Mouse (Mus musculus): ENCODE data around the gene Trim27. TPM values are rescaled to one million over a fixed set of nuclear protein-coding genes. Genes with fewer than 3 reads are reported as not detected.

Gene Trim27
- polyA plus RNA-seq, 1 experiment from 2014 or later: 59.3 TPM

DNA sequence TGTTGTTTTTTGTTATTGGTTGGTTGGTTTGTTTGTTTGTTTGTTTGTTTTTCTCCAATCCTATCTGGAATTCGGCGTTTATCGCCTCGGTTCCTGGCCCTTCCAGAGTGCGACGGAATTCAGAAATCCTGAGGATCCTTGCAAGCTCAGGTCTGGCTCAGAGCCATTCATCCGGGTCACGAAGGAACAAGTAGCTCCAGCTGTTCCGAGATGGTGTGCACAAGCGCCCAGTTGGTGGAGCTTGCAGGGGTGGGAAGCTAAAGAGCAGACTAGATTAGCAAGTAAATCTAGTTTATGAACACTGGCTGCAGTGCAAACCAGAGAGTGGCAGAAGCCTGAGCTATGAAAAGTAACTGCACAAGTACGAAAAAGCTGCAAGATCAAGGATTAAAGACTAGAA lies 6.2 kb upstream of the Trim27 start:
- no peak for ATAC-seq (ENCODE audit: insufficient read depth)
- 0 out of 2 replicates have a peak overlapping the region, but pooled peaks have one; percentile 41 for H3K9ac ChIP-seq
- H3K36me3 ChIP-seq (replicated peaks): no peaks in the 10 kb centered on the region
- no peaks in the 10 kb centered on the region for H3K27me3 ChIP-seq
- no peaks in the 10 kb centered on the region for H3K9me3 ChIP-seq (replicated peaks)
- WGBS (ENCODE audit: insufficient replicate concordance): under 1% methylated on average over 11 of the region's 11 CpGs
- H3K4me2 ChIP-seq: peak overlapping the region; percentile 74
- peaks cover 39% of the 10 kb centered on the region for H3K4me1 ChIP-seq (replicated peaks)
- peak overlapping the region; percentile 51 for H3K4me3 ChIP-seq (replicated peaks)
- no peak overlapping the region for H3K27ac ChIP-seq (replicated peaks)

DNA sequence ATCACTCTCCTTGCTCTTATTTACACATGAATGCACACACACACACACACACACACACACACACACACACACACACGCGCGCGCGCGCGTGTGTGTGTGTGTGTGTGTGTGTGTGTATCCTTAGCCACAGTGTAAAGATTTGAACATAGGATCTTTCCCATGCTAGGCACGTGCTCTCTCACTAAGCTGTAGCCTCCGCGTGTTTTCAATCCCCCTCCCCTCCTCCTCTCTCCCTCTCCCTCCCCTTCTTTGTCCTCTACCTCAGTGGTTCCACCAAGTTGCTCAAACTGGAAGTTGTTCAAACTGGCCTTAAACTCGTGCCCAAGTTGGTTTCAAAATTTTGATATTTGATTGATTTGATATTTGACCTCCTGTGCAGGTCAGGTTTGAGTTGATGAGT lies 2.5 kb upstream of the Trim27 start:
- H3K4me2 ChIP-seq: no peak overlapping the region
- H3K4me1 ChIP-seq (replicated peaks): peaks cover 40% of the 10 kb centered on the region
- H3K27ac ChIP-seq (replicated peaks): no peak overlapping the region
- H3K9ac ChIP-seq: no peak overlapping the region
- no peaks in the 10 kb centered on the region for H3K27me3 ChIP-seq
- no peak for ATAC-seq (ENCODE audit: insufficient read depth)
- peaks cover 1% of the 10 kb centered on the region; the same call in 1 of the 2 replicates for H3K36me3 ChIP-seq (replicated peaks)
- H3K4me3 ChIP-seq (replicated peaks): no peak overlapping the region
- 72% methylated on average over 11 of the region's 11 CpGs for WGBS (ENCODE audit: insufficient replicate concordance)
- H3K9me3 ChIP-seq (replicated peaks): no peaks in the 10 kb centered on the region

DNA sequence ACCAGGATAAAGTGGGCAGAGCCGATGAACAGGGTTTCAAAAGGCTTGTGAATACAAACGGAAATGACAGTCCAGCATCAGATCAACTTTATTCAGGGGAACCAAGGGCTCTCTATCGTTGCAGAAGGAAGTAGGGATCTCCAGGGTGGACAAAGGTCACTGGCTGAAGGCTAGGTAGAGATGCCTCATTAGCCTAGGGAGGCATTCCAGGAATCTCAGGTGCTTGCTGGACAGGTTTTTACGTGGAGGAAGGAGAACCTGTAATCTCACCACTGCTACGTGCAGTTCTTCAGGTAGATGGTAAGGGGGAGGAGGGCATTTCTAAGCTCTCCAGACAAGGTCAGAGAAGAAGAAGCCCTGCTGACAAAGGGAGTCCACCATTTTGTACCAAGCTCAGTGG lies 1.6 kb upstream of the Trim27 start:
- H3K9me3 ChIP-seq (replicated peaks): no peaks in the 10 kb centered on the region
- H3K4me2 ChIP-seq: no peak overlapping the region
- no peak overlapping the region for H3K27ac ChIP-seq (replicated peaks)
- no peak overlapping the region for H3K9ac ChIP-seq
- no peak overlapping the region for H3K4me3 ChIP-seq (replicated peaks)
- H3K36me3 ChIP-seq (replicated peaks): peaks cover 11% of the 10 kb centered on the region
- H3K4me1 ChIP-seq (replicated peaks): peaks cover 44% of the 10 kb centered on the region
- ATAC-seq (ENCODE audit: insufficient read depth): no peak
- 55% methylated on average over 5 of the region's 5 CpGs for WGBS (ENCODE audit: insufficient replicate concordance)
- H3K27me3 ChIP-seq: no peaks in the 10 kb centered on the region

DNA sequence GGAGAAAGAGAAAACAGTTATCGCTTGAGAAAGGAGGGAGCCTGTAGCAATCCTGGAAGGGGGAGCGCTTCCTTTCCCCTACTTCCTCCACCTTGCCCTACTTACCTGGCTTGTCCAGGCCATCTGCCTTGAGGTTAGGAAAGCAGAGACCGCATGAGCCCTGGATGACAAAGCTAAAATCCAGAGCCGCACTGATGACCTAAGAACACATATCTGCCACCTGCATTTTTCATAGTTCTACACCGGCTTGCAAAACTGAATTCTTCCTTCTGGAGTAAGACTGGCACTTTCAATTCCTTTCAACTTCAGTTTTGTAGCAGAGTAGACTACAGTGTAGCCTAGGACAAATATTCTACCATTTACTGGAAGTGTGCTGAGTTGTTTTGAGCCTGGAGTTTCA lies 881 bp upstream of the Trim27 start:
- 71% methylated on average over 5 of the region's 5 CpGs for WGBS (ENCODE audit: insufficient replicate concordance)
- H3K4me3 ChIP-seq (replicated peaks): 0 out of 2 replicates have a peak overlapping the region, but pooled peaks have one; percentile 1
- H3K9ac ChIP-seq: no peak overlapping the region

DNA sequence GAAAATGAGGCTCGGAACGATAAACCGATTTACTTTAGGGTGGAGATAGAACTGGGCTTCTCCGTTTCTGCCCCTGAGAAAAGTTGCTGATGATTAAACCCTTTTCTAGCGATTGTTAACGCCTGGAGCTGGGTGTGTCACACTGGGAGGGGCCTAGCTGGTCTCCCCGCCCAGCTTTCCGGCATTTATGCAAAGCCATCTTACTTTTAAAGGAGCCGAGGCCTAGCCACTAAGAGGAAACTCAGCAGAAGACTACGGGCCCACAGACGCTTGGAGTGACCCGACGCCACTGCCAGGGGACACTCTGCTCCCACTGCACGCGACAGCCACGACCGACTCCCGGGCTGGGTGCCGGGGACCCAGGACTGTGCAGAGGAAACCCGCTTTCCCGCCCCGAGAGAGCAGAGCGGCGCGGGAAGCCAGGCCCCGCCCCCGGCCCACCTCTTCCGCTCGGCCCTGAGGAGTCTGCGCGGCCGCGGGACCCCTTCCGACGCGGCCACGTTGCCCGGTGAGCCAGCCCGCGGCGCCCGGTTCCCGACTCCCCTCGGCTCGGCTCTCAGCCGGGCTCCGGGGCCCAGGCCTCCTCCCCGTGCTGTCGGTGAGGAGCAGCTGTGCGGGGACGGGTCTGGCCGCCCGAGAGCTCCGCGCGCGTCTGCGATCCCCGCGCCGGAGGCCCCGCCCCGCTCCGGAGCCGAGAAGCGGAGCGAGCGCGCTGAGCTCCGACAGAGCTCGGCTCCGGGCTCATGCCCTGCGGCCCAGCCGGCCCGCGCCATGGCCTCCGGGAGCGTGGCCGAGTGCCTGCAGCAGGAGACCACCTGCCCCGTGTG lies 692 bp downstream of the Trim27 start:
- WGBS (ENCODE audit: insufficient replicate concordance): under 1% methylated on average over 75 of the region's 80 CpGs
- peak; percentile 93 for ATAC-seq (ENCODE audit: insufficient read depth)

More for the DNA sequence above, 881 bp upstream of the Trim27 start:
- Histone ChIP-seq H3K36me3 (replicated peaks) (peaks cover 18% of the 10 kb centered on the region), H3K4me1 (replicated peaks) (peaks cover 42% of the 10 kb centered on the region), H3K27ac (replicated peaks) (peak overlapping the region; percentile 96; the same call in 1 of the 2 replicates), H3K4me2 (peak overlapping the region; percentile 93), H3K9me3 (replicated peaks) (no peaks in the 10 kb centered on the region), H3K27me3 (no peaks in the 10 kb centered on the region)
- no peak for ATAC-seq (ENCODE audit: insufficient read depth)

DNA sequence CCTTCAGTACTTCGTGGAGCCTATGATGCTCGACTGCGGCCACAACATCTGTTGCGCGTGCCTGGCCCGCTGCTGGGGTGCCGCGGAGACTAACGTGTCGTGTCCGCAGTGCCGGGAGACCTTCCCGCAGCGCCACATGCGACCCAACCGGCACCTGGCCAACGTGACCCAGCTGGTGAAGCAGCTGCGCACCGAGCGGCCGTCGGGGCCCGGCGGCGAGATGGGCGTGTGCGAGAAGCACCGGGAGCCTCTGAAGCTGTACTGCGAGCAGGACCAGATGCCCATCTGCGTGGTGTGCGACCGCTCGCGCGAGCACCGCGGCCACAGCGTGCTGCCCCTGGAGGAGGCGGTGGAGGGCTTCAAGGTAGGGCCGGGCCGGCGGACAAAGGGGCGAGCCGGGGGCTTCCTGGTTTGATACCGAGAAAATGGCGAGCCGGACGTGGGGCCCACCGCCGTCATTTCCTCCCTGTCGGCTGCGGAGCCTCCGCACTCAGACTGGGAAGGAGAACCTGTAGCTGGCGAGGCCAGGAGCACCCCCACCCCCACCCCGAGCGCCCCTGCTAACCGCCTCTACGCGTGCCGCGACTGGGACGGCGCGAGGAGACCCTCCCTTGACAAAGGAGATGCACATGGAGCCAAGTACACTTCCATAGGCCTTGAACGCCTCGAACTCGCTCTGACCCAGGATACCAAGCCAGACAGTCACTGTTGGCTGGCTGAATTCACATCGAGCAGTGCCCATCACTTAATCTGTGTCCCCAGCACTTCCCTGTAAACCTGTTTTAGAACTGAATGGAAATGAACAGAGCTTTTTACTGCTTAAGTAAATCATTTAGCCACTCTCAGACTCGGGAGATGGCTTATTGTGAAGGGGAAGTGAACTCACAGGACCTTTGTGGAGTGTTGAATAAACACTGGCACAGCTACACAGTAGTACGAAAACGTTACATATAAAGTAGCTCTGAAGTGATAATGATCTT lies 1.6 kb downstream of the Trim27 start:
- WGBS (ENCODE audit: insufficient replicate concordance): under 1% methylated on average over 71 of the region's 71 CpGs
- no peaks in the 10 kb centered on the region for H3K27me3 ChIP-seq
- peaks cover 49% of the 10 kb centered on the region for H3K4me1 ChIP-seq (replicated peaks)
- H3K9me3 ChIP-seq (replicated peaks): no peaks in the 10 kb centered on the region
- peak; percentile 59 for ATAC-seq (ENCODE audit: insufficient read depth)
- peaks cover 42% of the 10 kb centered on the region for H3K36me3 ChIP-seq (replicated peaks)
- H3K9ac ChIP-seq: peak overlapping the region; percentile 94
- peak overlapping the region; percentile 96 for H3K27ac ChIP-seq (replicated peaks)
- peak overlapping the region; percentile 93 for H3K4me2 ChIP-seq
- peak overlapping the region; percentile 96 for H3K4me3 ChIP-seq (replicated peaks)

More for the DNA sequence above, 692 bp downstream of the Trim27 start:
- Histone ChIP-seq H3K4me2 (peak overlapping the region; percentile 93), H3K9ac (peak overlapping the region; percentile 94), H3K4me3 (replicated peaks) (peak overlapping the region; percentile 96), H3K27me3 (no peaks in the 10 kb centered on the region), H3K27ac (replicated peaks) (peak overlapping the region; percentile 96), H3K9me3 (replicated peaks) (no peaks in the 10 kb centered on the region), H3K36me3 (replicated peaks) (peaks cover 33% of the 10 kb centered on the region), H3K4me1 (replicated peaks) (peaks cover 41% of the 10 kb centered on the region)

DNA sequence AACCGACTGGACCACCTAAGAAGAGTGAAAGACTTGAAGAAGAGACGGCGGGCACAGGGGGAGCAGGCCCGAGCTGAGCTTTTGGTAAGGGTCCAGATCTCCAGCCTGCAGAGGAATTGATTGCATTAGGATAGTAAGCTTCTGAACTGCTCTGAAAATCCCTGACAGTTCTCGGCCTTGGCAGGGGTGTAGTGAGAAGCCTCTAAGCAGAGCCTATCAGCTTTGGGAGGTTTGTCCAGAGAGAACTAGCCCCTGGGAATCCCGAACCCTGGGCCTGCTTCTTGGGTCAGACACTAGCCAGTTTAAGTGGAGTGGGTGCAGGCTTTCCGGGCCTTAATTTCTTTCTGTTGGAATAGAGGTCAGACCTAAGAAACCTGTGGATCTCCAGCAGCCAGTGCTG lies 2.8 kb downstream of the Trim27 start:
- H3K9me3 ChIP-seq (replicated peaks): no peaks in the 10 kb centered on the region
- peaks cover 52% of the 10 kb centered on the region for H3K36me3 ChIP-seq (replicated peaks)
- no peak for ATAC-seq (ENCODE audit: insufficient read depth)
- peak overlapping the region; percentile 93 for H3K4me2 ChIP-seq
- no peaks in the 10 kb centered on the region for H3K27me3 ChIP-seq
- H3K9ac ChIP-seq: peak overlapping the region; percentile 3; the same call in 1 of the 2 replicates
- no peak overlapping the region for H3K27ac ChIP-seq (replicated peaks)
- H3K4me1 ChIP-seq (replicated peaks): peaks cover 49% of the 10 kb centered on the region
- H3K4me3 ChIP-seq (replicated peaks): peak overlapping the region; percentile 96
- 74% methylated on average over 7 of the region's 7 CpGs for WGBS (ENCODE audit: insufficient replicate concordance)

DNA sequence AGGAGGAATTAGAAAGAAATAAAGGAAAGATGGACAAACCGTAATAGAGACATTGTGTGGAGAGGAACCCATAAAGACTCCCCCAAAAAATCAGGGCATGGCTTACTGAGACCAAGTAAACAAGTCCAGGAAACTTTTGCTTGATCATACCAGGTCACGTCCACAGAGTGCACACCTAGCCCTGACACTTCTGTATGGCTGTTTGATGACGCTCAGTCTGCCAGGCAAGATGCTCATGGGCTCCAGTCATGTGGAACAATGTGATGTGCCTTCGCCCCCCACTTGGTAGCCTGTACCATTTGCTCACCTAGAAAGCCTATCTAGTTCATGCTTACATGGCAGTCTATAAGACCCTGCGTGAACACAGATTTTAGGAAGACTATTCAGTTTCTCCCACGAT lies 3.8 kb downstream of the Trim27 start:
- Histone ChIP-seq H3K36me3 (replicated peaks) (peaks cover 63% of the 10 kb centered on the region), H3K27me3 (no peaks in the 10 kb centered on the region), H3K4me2 (0 out of 2 replicates have a peak overlapping the region, but pooled peaks have one; percentile 93), H3K9me3 (replicated peaks) (no peaks in the 10 kb centered on the region), H3K4me1 (replicated peaks) (peaks cover 48% of the 10 kb centered on the region), H3K4me3 (replicated peaks) (no peak overlapping the region), H3K9ac (no peak overlapping the region; the same call in 1 of the 2 replicates), H3K27ac (replicated peaks) (no peak overlapping the region)
- WGBS (ENCODE audit: insufficient replicate concordance): 89% methylated on average over 6 of the region's 6 CpGs
- ATAC-seq (ENCODE audit: insufficient read depth): no peak

DNA sequence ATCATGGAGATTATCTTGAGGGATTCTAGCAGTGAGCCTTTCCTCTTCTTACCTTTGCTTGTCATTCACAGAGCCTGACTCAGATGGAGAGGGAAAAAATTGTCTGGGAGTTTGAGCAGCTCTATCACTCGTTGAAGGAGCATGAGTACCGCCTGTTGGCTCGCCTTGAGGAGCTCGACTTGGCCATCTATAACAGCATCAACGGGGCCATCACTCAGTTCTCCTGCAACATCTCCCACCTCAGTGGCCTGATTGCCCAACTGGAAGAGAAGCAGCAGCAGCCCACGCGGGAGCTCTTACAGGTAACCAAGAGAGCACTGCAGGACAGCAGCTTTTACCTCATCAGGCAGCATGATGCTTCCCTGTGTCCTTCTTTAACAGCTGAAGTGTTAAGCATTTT lies 4.4 kb downstream of the Trim27 start:
- H3K9me3 ChIP-seq (replicated peaks): no peaks in the 10 kb centered on the region
- no peak overlapping the region for H3K27ac ChIP-seq (replicated peaks)
- H3K4me1 ChIP-seq (replicated peaks): peaks cover 42% of the 10 kb centered on the region
- H3K4me3 ChIP-seq (replicated peaks): no peak overlapping the region
- no peak overlapping the region for H3K4me2 ChIP-seq
- peaks cover 69% of the 10 kb centered on the region for H3K36me3 ChIP-seq (replicated peaks)
- 80% methylated on average over 7 of the region's 7 CpGs for WGBS (ENCODE audit: insufficient replicate concordance)
- no peaks in the 10 kb centered on the region for H3K27me3 ChIP-seq
- ATAC-seq (ENCODE audit: insufficient read depth): no peak
- H3K9ac ChIP-seq: no peak overlapping the region

DNA sequence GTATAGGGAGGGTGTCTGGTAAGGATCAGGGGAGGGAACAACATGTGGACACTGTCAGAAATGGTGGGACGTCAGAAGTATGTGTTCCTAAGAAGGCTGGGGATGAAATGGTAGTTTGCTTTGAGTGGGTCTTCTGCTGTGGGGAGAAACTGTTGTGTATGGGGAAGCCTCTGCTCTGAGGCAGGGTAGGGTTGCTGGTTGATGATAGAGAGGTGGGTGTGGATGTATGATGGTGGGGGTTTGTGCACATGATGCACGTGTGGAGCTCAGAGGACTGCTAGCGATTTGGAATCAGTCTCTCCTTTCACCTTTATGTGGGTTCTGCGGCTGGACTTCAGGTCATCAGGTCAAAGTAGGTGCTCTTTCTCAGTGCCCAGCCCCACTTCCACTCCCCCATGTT lies 6.3 kb downstream of the Trim27 start:
- Histone ChIP-seq H3K4me2 (no peak overlapping the region), H3K4me3 (replicated peaks) (no peak overlapping the region), H3K4me1 (replicated peaks) (peaks cover 35% of the 10 kb centered on the region), H3K36me3 (replicated peaks) (peaks cover 87% of the 10 kb centered on the region), H3K9me3 (replicated peaks) (no peaks in the 10 kb centered on the region), H3K27me3 (no peaks in the 10 kb centered on the region), H3K9ac (no peak overlapping the region), H3K27ac (replicated peaks) (no peak overlapping the region)
- 67% methylated on average over 4 of the region's 4 CpGs for whole genome bisulfite sequencing (ENCODE audit: insufficient replicate concordance)
- ATAC-seq (ENCODE audit: insufficient read depth): no peak

All from liver, embryonic 15.5 days (tissue).